Mouse (Mus musculus): ENCODE measurements around the gene Runx2. TPM values are rescaled to one million over a fixed set of nuclear protein-coding genes. Genes with fewer than 3 reads are reported as not detected.

Gene Runx2
- 10 to 100 TPM in 1 of 2 experiments, 1 to 10 TPM in 1; 2.6 to 19.1 TPM for polyA plus RNA-seq (2012; fragmentation: generic; extraction: Trizol)

DNA sequence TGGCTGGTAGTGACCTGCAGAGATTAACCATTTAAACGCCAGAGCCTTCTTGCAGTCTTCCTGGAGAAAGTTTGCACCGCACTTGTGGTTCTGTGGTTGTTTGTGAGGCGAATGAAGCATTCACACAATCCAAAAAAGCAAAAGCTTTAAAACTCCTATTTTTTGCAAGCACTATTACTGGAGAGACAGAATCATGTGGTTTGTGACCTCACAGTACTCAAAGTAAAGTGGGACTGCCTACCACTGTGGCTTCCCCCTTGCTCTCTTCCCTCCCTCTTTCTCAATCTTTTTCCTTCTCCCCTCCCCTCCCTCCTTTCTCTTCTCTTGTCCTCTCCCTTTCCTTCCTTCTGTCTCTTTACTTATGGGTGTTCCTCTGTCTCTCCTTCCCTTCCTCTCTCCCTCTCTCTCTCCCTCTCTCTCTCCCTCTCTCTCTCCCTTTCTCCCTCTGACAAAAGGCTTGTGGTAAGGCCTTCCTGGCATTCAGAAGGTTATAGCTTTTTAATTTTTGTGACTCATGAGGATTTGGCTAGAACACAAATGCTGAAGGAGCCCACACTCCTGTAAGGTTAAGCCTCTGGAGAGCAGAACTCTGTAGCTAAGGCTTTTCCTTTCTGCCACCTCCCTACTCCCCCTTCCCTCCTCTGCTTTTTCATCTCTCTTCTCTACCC is at the start of gene Runx2:
TSS of gene Runx2 (minus strand) at position 290 of the 668 bp plus-strand sequence.

GRCm38 (mm10) chr17:44776738-44777270 is 37.8 kb downstream of the Runx2 start, which contains the start of gene Supt3:
Gene Supt3, plus strand, starts transcription at chr17:44777152.

Other genes with a start within 250 kb of the Runx2 start
- gene Supt3, start 37.6 kb downstream of the Runx2 start, polyA plus RNA-seq (2012; fragmentation: generic; extraction: Trizol): 10 to 100 TPM; 30.4 to 44.1 TPM